Mouse (Mus musculus): ENCODE results near the gene Ddx39b. TPM values are rescaled to one million over a fixed set of nuclear protein-coding genes. Genes with fewer than 3 reads are reported as not detected.

The Ddx39b gene
- total and polyA plus RNA-seq, 3 experiments, result 206 to 787 (median 581) TPM

GRCm38 (mm10) chr17:35218516-35219193 lies 22.9 kb upstream of the Ddx39b start (continued):
- TF ChIP-seq ZKSCAN1 (IDR thresholded peaks at IDR 0.05; ENCODE audit: low read depth, low read length) (no peak), CHD2 (IDR thresholded peaks at IDR 0.05; ENCODE audit: low read length) (peak; percentile 24; the same call in 1 of the 2 replicates), ETS1 (IDR thresholded peaks at IDR 0.05; ENCODE audit: low read depth, low read length) (peak; percentile 85), RCOR1 (IDR thresholded peaks at IDR 0.05; ENCODE audit: low read depth, low read length) (peak; percentile 36; the same call in 1 of the 2 replicates)

GRCm38 (mm10) chr17:35219601-35220041 lies 21.9 kb upstream of the Ddx39b start:
- H3K36me3 ChIP-seq (ENCODE audit: control insufficient read depth in 1 of 2, insufficient read depth in 2 of 2, low read length in 2 of 2), result peaks cover 0 to 27% of the 10 kb centered on the region in 2 experiments; a peak in 3 of 4 replicates
- DNase-seq (ENCODE audit: low read depth, low spot score), result peak; percentile 66
- no peak overlapping the region; a peak in 1 of 4 replicates for H3K4me3 ChIP-seq (ENCODE audit: control insufficient read depth in 1 of 2, insufficient read depth in 1 of 2, low read depth in 2 of 2, low read length in 2 of 2)
- no peak for TF ChIP-seq NRF1 (IDR thresholded peaks at IDR 0.05; ENCODE audit: insufficient read depth, low read depth, low read length, poor library complexity, severe bottlenecking)
- peak; percentile 60; the same call in 1 of the 2 replicates for TF ChIP-seq ETS1 (IDR thresholded peaks at IDR 0.05; ENCODE audit: low read depth, low read length)
- TF ChIP-seq EP300 (IDR thresholded peaks at IDR 0.05; ENCODE audit: low read depth in 1 of 2, low read length in 2 of 2), result peak in 1 of 2 experiments; percentile 42; a peak in 1 of 4 replicates
- 0 out of 2 replicates have a peak, but pooled peaks have one; percentile 12 for TF ChIP-seq SIN3A (IDR thresholded peaks at IDR 0.05; ENCODE audit: low read length)
- TF ChIP-seq ZMIZ1 (IDR thresholded peaks at IDR 0.05; ENCODE audit: low read depth, low read length), result no peak
- TF ChIP-seq POLR2A (IDR thresholded peaks at IDR 0.05; ENCODE audit: control insufficient read depth in 1 of 2, insufficient read depth in 1 of 2, low read depth in 1 of 2, low read length in 2 of 2, poor library complexity in 1 of 2), result no peak
- no peaks in the 10 kb centered on the region; the same call in 1 of the 2 replicates for H3K79me2 ChIP-seq (ENCODE audit: control insufficient read depth, insufficient read depth, low read length, poor library complexity)
- peak overlapping the region; percentile 94 for H3K27ac ChIP-seq (ENCODE audit: control insufficient read depth, low read depth, low read length)
- H3K27me3 ChIP-seq (ENCODE audit: control insufficient read depth in 1 of 2, insufficient read depth in 2 of 2, low read length in 2 of 2), result no peaks in the 10 kb centered on the region
- no peaks in the 10 kb centered on the region for H3K9me3 ChIP-seq (replicated peaks; ENCODE audit: insufficient read depth, low read length)
- H3K4me1 ChIP-seq (ENCODE audit: control insufficient read depth in 1 of 2, insufficient read depth in 2 of 2, low read length in 2 of 2), result peaks cover 6 to 30% of the 10 kb centered on the region in 2 experiments
- peak overlapping the region; percentile 17 for H3K9ac ChIP-seq (ENCODE audit: control insufficient read depth, low read depth, low read length, poor library complexity, severe bottlenecking)

- Histone ChIP-seq H3K27me3 (ENCODE audit: control insufficient read depth in 1 of 2, insufficient read depth in 2 of 2, low read length in 2 of 2) (no peaks in the 10 kb centered on the region), H3K36me3 (ENCODE audit: control insufficient read depth in 1 of 2, insufficient read depth in 2 of 2, low read length in 2 of 2) (peaks cover 0 to 27% of the 10 kb centered on the region in 2 experiments), H3K4me1 (ENCODE audit: control insufficient read depth in 1 of 2, insufficient read depth in 2 of 2, low read length in 2 of 2) (peaks cover 6 to 30% of the 10 kb centered on the region in 2 experiments), H3K27ac (ENCODE audit: control insufficient read depth, low read depth, low read length) (peak within 1 kb of the TSS; percentile 94), H3K79me2 (ENCODE audit: control insufficient read depth, insufficient read depth, low read length, poor library complexity) (no peaks in the 10 kb centered on the region; the same call in 1 of the 2 replicates), H3K4me3 (ENCODE audit: control insufficient read depth in 1 of 2, insufficient read depth in 1 of 2, low read depth in 2 of 2, low read length in 2 of 2) (no peak within 1 kb of the TSS), H3K9ac (ENCODE audit: control insufficient read depth, low read depth, low read length, poor library complexity, severe bottlenecking) (peak within 1 kb of the TSS; percentile 17; the same call in 1 of the 2 replicates), H3K9me3 (replicated peaks; ENCODE audit: insufficient read depth, low read length) (no peaks in the 10 kb centered on the region)
- no peak for DNase-seq (ENCODE audit: low read depth, low spot score)
- no peak for TF ChIP-seq MYB (IDR thresholded peaks at IDR 0.05; ENCODE audit: low read depth, low read length)
- TF ChIP-seq ELF1 (IDR thresholded peaks at IDR 0.05; ENCODE audit: low read depth, low read length), result no peak
- TF ChIP-seq TCF12 (IDR thresholded peaks at IDR 0.05; ENCODE audit: low read depth, low read length), result no peak
- no peak for TF ChIP-seq SMC3 (IDR thresholded peaks at IDR 0.05; ENCODE audit: low read depth, low read length)
- TF ChIP-seq MAX (IDR thresholded peaks at IDR 0.05; ENCODE audit: low read length), result no peak
- TF ChIP-seq ETS1 (IDR thresholded peaks at IDR 0.05; ENCODE audit: low read depth, low read length), result no peak
- TF ChIP-seq POLR2A (IDR thresholded peaks at IDR 0.05; ENCODE audit: control insufficient read depth in 1 of 2, insufficient read depth in 1 of 2, low read depth in 1 of 2, low read length in 2 of 2, poor library complexity in 1 of 2), result no peak
- no peak for TF ChIP-seq MEF2A (IDR thresholded peaks at IDR 0.05; ENCODE audit: extremely low read depth, insufficient replicate concordance, low read depth, low read length, poor library complexity, severe bottlenecking)
- no peak for TF ChIP-seq BHLHE40 (IDR thresholded peaks at IDR 0.05; ENCODE audit: borderline replicate concordance, low read depth, low read length)
- no peak for TF ChIP-seq E2F4 (IDR thresholded peaks at IDR 0.05; ENCODE audit: borderline replicate concordance, low read depth, low read length)
- no peak for TF ChIP-seq CTCF (IDR thresholded peaks at IDR 0.05 in 2 of 3, conservative IDR thresholded peaks at IDR 0.05 in 1 of 3; ENCODE audit: control insufficient read depth in 1 of 3, insufficient read depth in 1 of 3, low read depth in 2 of 3, low read length in 3 of 3, poor library complexity in 1 of 3, severe bottlenecking in 1 of 3)
- TF ChIP-seq EP300 (IDR thresholded peaks at IDR 0.05; ENCODE audit: low read depth in 1 of 2, low read length in 2 of 2), result no peak
- no peak for TF ChIP-seq POLR2AphosphoS5 (IDR thresholded peaks at IDR 0.05; ENCODE audit: borderline replicate concordance, low read depth, low read length)
- no peak for TF ChIP-seq MYC (IDR thresholded peaks at IDR 0.05; ENCODE audit: low read depth, low read length)
These were observed 21.2 kb upstream of the Ddx39b start, which contains the start of gene Gm16181 for GRCm38 (mm10) chr17:35220156-35220952. TSS of gene Gm16181 (plus strand) at chr17:35220834.
